Mouse (Mus musculus) ZHBTc4 (cell line): ENCODE results near the gene Trim80.
"Not testable (repeated sequence)": the region's sequence is repeated elsewhere in the genome, so short reads cannot be mapped to it uniquely, and the experiment has no call there.

Experiments used
- DNase-seq: peaks from one replicate; pipeline ENCODE4 v3.0.0-alpha.2; 2011; ENCODE audit warnings: low read depth, low spot score

Trim80 gene

GRCm38 (mm10) chr11:115492387-115492786, 52.0 kb downstream of the Trim80 start:
- no peak for DNase-seq

DNA sequence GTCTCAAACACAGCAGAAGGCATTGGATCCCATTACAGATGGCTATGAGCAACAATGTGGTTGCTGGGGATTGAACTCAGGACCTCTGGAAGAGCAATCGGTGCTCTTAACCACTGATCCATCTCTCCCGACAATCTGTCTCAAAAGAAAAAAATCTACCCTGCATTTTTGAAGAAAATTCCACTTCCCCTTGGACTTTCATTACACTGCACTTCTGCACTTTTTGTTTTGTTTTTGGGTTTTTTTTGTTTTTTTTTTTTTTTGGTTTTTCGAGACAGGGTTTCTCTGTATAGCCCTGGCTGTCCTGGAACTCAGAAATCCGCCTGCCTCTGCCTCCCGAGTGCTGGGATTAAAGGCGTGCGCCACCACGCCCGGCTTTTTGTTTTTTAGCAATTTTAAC, 56.2 kb downstream of the Trim80 start:
- DNase-seq: not testable (repeated sequence)
